Mouse (Mus musculus) lung, adult 2 months (tissue): ENCODE measurements around the gene Gm813. TPM values are rescaled to one million over a fixed set of nuclear protein-coding genes. Genes with fewer than 3 reads are reported as not detected.

ENCODE experiments used
- DNase-seq: peaks from one replicate; pipeline ENCODE4 v3.0.0; 2022
- H3K4me1 ChIP-seq: fragments of 200-500 bp; 2 replicates; pipeline ENCODE4 v1.6.1; 2011; ENCODE audit warnings: low read length; ENCODE audit not compliant: control insufficient read depth, insufficient read depth
- H3K4me3 ChIP-seq: fragments of 200-500 bp; replicated peaks from 2 replicates; pipeline ENCODE3; 2011; ENCODE audit warnings: low read depth, mild to moderate bottlenecking, control low read depth, low read length; ENCODE audit errors: extremely low read depth
- CTCF ChIP-seq: fragments of 200-500 bp; IDR thresholded peaks from 2 replicates; pipeline ENCODE4 v1.5.1; 2011; ENCODE audit warnings: mild to moderate bottlenecking, low read length, control low read depth; ENCODE audit not compliant: insufficient read depth
- POLR2A ChIP-seq: fragments of 200-500 bp; IDR thresholded peaks from 2 replicates; pipeline ENCODE4 v1.6.1; 2011; ENCODE audit warnings: low read depth, mild to moderate bottlenecking, control low read depth, low read length, borderline replicate concordance; ENCODE audit errors: extremely low read depth
- WGBS: fragments of 180-500 bp; shearing (Covaris S2); methylation state at CpG from one replicate; pipeline ENCODE4 v1.1.7; 2018; 5-methylcytosine and 5-hydroxymethylcytosine counted together
- polyA plus RNA-seq: library from polyadenylated mRNA; depleted of rRNA; stranded (reverse); fragments of >200 nt; gene quantifications from 2 replicates; pipeline ENCODE4 v1.2.3, GENCODE M21; 2012

Gm813 gene
- polyA plus RNA-seq, 1 experiment: not detected

DNA sequence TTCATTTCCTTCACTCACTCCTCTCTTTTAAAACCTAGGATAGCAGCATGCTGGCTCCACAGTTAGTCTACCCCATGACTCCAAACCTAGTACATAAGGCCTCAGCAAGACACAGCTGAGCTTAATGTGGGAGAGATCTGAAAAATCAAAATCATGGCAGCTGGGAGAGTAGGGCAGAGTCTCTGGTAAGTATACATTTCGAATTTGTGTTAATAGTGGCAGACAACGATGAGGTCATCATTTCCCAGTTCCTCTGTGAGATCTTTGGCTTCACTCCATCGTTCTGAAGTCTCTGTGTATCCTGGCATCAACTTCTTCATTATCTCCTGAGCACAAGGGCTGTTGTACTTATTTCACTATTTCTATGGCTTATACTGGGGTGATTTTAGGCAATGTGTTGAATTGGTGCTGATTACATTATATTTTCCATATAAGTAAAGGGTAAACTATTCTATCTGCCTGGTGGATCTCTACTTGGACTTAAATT lies 22.0 kb upstream of the Gm813 start, which contains the start of gene E330017A01Rik:
TSS of gene E330017A01Rik (minus strand) at position 51 of the 487 bp plus-strand sequence.
- DNase-seq: no peak
- Histone ChIP-seq H3K4me3 (no peak within 1 kb of the TSS), H3K4me1 (peaks cover 4% of the 10 kb centered on the region)
- TF ChIP-seq POLR2A (no peak), CTCF (no peak)
- WGBS: 38% methylated on average over 3 of the region's 3 CpGs

- no peak for TF ChIP-seq POLR2A
- TF ChIP-seq CTCF: no peak
- DNase-seq: no peak
- peaks cover 4% of the 10 kb centered on the region for H3K4me1 ChIP-seq
- WGBS: 76% methylated on average over 7 of the region's 7 CpGs
- H3K4me3 ChIP-seq: no peak overlapping the region
Measured at GRCm38 (mm10) chr16:58638016-58638415, 21.2 kb upstream of the Gm813 start.

DNA sequence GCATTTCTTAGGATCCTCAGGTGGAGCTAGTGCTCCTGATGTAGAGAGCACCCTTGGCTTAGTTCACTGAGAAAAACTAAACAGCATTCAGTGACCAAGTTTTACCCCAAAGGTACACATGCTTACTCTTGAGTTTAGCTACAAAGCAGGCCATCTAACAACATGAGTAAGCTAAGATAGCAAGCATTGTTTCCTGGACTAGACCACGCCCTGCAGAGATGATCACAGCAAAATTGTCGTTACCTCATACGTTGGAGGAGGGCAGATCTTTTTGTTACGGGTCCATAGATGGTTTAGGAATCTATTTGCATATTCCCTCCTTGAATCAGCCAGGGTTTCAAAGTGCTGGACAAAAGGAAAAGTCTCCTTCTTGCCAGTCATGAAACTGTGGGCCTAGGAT lies 20.7 kb upstream of the Gm813 start:
- TF ChIP-seq CTCF (no peak), POLR2A (no peak)
- Histone ChIP-seq H3K4me1 (peaks cover 4% of the 10 kb centered on the region), H3K4me3 (no peak overlapping the region)
- WGBS: 75% methylated on average over 4 of the region's 4 CpGs
- no peak for DNase-seq

DNA sequence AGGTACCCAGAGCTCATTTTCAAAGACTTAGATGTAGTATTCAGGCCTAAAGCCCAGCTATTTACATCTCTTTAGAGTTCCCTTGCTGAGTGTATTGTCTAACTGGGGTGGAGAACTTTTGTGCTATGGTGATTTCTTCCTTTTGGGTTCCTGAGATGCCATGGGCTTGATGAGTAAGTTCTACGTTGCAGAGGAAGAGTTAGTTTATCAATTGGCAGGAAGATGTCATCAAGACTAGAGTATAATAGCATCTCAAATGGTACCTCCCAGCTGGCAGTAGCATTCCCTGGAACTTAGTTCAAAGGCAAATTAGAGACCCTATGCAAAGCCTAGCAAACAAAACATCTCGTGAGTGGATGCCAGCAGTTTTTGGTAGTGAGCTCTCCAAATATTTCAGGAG lies 19.1 kb upstream of the Gm813 start:
- Histone ChIP-seq H3K4me1 (peaks cover 4% of the 10 kb centered on the region), H3K4me3 (no peak overlapping the region)
- DNase-seq: no peak
- TF ChIP-seq CTCF (no peak), POLR2A (no peak)
- WGBS: 38% methylated on average over 2 of the region's 2 CpGs

- DNase-seq: no peak
- no peaks in the 10 kb centered on the region for H3K4me1 ChIP-seq
- no peak overlapping the region for H3K4me3 ChIP-seq
- 54% methylated on average over 2 of the region's 2 CpGs for WGBS
- no peak for TF ChIP-seq CTCF
- TF ChIP-seq POLR2A: no peak
Measured at GRCm38 (mm10) chr16:58629736-58630135, 13.0 kb upstream of the Gm813 start.

- Histone ChIP-seq H3K4me3 (no peak overlapping the region), H3K4me1 (no peaks in the 10 kb centered on the region)
- WGBS: 89% methylated on average over 5 of the region's 5 CpGs
- TF ChIP-seq CTCF (no peak), POLR2A (no peak)
- no peak for DNase-seq
Measured at GRCm38 (mm10) chr16:58628968-58629367, 12.2 kb upstream of the Gm813 start.

DNA sequence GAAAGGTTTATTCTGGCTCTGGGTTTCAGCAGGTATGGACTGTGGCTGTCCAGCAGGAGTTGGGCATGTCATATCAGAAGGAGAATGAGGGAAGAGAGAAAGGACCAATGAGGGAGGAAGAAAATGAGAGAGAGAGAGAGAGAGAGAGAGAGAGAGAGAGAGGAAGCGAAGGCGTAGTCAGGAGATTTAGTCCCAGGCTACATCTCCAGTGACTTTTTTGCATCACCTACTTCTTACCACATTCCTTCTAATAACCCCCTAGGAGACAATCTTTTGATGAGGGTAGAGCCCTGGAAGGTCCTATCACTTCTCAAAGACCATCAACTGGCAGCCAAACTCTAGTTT lies 11.5 kb upstream of the Gm813 start:
- no peak for DNase-seq
- no peak overlapping the region for H3K4me3 ChIP-seq
- WGBS: 96% methylated on average over 2 of the region's 2 CpGs
- no peak for TF ChIP-seq POLR2A
- no peak for TF ChIP-seq CTCF
- H3K4me1 ChIP-seq: no peaks in the 10 kb centered on the region

GRCm38 (mm10) chr16:58627597-58628335 lies 11.0 kb upstream of the Gm813 start:
- no peak overlapping the region for H3K4me3 ChIP-seq
- 83% methylated on average over 4 of the region's 4 CpGs for WGBS
- no peaks in the 10 kb centered on the region for H3K4me1 ChIP-seq
- DNase-seq: no peak
- no peak; the same call in 1 of the 2 replicates for TF ChIP-seq CTCF

DNA sequence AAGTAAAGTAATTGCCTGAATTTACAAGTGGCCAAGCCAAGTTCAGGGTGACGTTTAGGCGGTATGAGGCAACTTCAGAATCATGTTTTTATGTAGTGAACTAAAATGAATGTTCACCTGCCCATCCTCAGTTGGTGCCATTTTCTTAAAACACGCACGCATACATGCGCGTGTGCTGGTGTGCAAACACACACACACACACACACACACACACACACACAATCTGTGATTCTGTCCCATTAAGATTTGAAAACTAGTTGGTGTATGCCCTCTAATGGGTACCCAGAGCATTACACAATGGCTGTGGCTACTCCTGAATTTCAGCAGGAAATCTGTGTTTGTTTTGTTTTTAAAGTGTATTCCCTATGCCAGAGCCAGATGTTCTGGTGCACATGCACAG lies 7.2 kb upstream of the Gm813 start:
- DNase-seq: peak; percentile 40
- no peak overlapping the region for H3K4me3 ChIP-seq
- WGBS: 53% methylated on average over 6 of the region's 6 CpGs
- TF ChIP-seq POLR2A: no peak
- peak; percentile 36 for TF ChIP-seq CTCF
- no peaks in the 10 kb centered on the region for H3K4me1 ChIP-seq

DNA sequence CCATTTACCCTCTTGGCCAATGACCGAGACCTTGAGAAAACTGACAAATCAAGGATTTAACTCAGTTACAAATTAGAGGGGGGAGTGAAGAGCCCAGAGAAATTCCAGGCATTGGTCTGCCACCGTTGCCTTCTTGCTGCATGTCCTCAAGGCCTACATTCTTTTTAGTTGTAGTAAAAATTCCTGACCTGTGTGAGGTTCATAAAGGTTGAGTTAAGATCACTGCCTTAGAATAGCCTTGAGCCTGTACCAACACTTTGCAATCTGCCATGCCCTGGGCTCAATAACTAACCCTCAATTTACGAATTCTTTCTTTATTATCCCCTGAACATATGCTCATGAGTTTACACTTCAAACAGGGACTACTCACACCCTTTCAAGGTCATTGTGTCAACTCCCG lies 6.3 kb upstream of the Gm813 start:
- H3K4me1 ChIP-seq: no peaks in the 10 kb centered on the region
- no peak for DNase-seq
- WGBS: 72% methylated on average over 4 of the region's 4 CpGs
- TF ChIP-seq CTCF: no peak
- TF ChIP-seq POLR2A: no peak
- H3K4me3 ChIP-seq: no peak overlapping the region
